Mouse (Mus musculus) midbrain, embryonic 12.5 days (tissue): ENCODE measurements around the gene Arsj. TPM values are rescaled to one million over a fixed set of nuclear protein-coding genes. Genes with fewer than 3 reads are reported as not detected.

Experiments
- ATAC-seq: fragments of 200-750 bp; cut with Nextera tagmentation; 2 replicates; pipeline ENCODE4 v1.8.0; 2017; ENCODE audit warnings: low read depth, moderate TSS enrichment, moderate library complexity; ENCODE audit not compliant: low FRiP score
- H3K27ac ChIP-seq: fragments of 300-500 bp; sonication (generic); replicated peaks from 2 replicates; pipeline ENCODE4 v1.5.1; 2016; ENCODE audit warnings: mild to moderate bottlenecking
- H3K27me3 ChIP-seq: fragments of 300-500 bp; sonication (generic); 2 replicates; pipeline ENCODE4 v1.6.1; 2016; ENCODE audit warnings: mild to moderate bottlenecking
- H3K36me3 ChIP-seq: fragments of 300-500 bp; sonication (generic); 2 replicates; pipeline ENCODE4 v1.6.1; 2016
- H3K4me1 ChIP-seq: fragments of 300-500 bp; sonication (generic); 2 replicates; pipeline ENCODE4 v1.6.1; 2016
- H3K4me2 ChIP-seq: fragments of 300-500 bp; sonication (generic); replicated peaks from 2 replicates; pipeline ENCODE4 v1.6.1; 2016; ENCODE audit warnings: mild to moderate bottlenecking, moderate library complexity
- H3K4me3 ChIP-seq: fragments of 300-500 bp; sonication (generic); 2 replicates; pipeline ENCODE4 v1.5.1; 2016; ENCODE audit warnings: mild to moderate bottlenecking
- H3K9ac ChIP-seq: fragments of 300-500 bp; sonication (generic); replicated peaks from 2 replicates; pipeline ENCODE4 v1.6.1; 2016; ENCODE audit warnings: mild to moderate bottlenecking, moderate library complexity
- H3K9me3 ChIP-seq: fragments of 300-500 bp; sonication (generic); 2 replicates; pipeline ENCODE4 v1.6.1; 2016; ENCODE audit warnings: mild to moderate bottlenecking
- WGBS: fragments of 180-500 bp; shearing (Covaris S2); methylation state at CpG from one replicate; pipeline ENCODE4 v1.1.7; 2016; 5-methylcytosine and 5-hydroxymethylcytosine counted together
- polyA plus RNA-seq: library from polyadenylated mRNA; unstranded; fragments of >200 nt; fragmentation: Nextera tagmentation; extraction: Ambion mirVana; gene quantifications from 2 replicates; pipeline ENCODE4 v1.2.1, GENCODE M21; 2016

Arsj gene
- polyA plus RNA-seq, 1 experiment from 2014 or later = 0.18 TPM

GRCm38 (mm10) chr3:126439331-126439730, 75.8 kb downstream of the Arsj start:
- Histone ChIP-seq H3K27ac (no peak overlapping the region), H3K4me1 (no peaks in the 10 kb centered on the region), H3K27me3 (no peaks in the 10 kb centered on the region), H3K9ac (no peak overlapping the region), H3K4me3 (no peak overlapping the region), H3K4me2 (no peak overlapping the region), H3K9me3 (no peaks in the 10 kb centered on the region), H3K36me3 (no peaks in the 10 kb centered on the region)
- WGBS = 88% methylated on average over 6 of the region's 6 CpGs
- no peak for ATAC-seq

GRCm38 (mm10) chr3:126449058-126449457, 85.6 kb downstream of the Arsj start:
- Histone ChIP-seq H3K27ac (no peak overlapping the region), H3K9ac (no peak overlapping the region), H3K4me3 (no peak overlapping the region), H3K9me3 (no peaks in the 10 kb centered on the region), H3K27me3 (no peaks in the 10 kb centered on the region), H3K36me3 (no peaks in the 10 kb centered on the region), H3K4me1 (no peaks in the 10 kb centered on the region), H3K4me2 (no peak overlapping the region)
- ATAC-seq = no peak
- 59% methylated on average over 6 of the region's 6 CpGs for WGBS

- H3K27ac ChIP-seq = no peak overlapping the region
- no peak for ATAC-seq
- no peaks in the 10 kb centered on the region for H3K9me3 ChIP-seq
- no peaks in the 10 kb centered on the region for H3K4me1 ChIP-seq
- WGBS = 51% methylated on average over 2 of the region's 2 CpGs
- no peak overlapping the region for H3K4me3 ChIP-seq
- H3K27me3 ChIP-seq = no peaks in the 10 kb centered on the region
- H3K4me2 ChIP-seq = no peak overlapping the region
- no peaks in the 10 kb centered on the region for H3K36me3 ChIP-seq
- no peak overlapping the region for H3K9ac ChIP-seq
These were observed 86.0 kb downstream of the Arsj start for GRCm38 (mm10) chr3:126449515-126449914.

- H3K4me2 ChIP-seq = no peak overlapping the region
- no peaks in the 10 kb centered on the region for H3K9me3 ChIP-seq
- no peaks in the 10 kb centered on the region for H3K4me1 ChIP-seq
- ATAC-seq = no peak
- H3K36me3 ChIP-seq = no peaks in the 10 kb centered on the region
- no peak overlapping the region for H3K4me3 ChIP-seq
- H3K27ac ChIP-seq = no peak overlapping the region
- H3K27me3 ChIP-seq = no peaks in the 10 kb centered on the region
- no peak overlapping the region for H3K9ac ChIP-seq
- 63% methylated on average over 7 of the region's 7 CpGs for WGBS
These were observed 92.5 kb downstream of the Arsj start for GRCm38 (mm10) chr3:126455787-126456482.

GRCm38 (mm10) chr3:126463119-126463815, 99.8 kb downstream of the Arsj start:
- H3K4me3 ChIP-seq = no peak overlapping the region
- H3K36me3 ChIP-seq = no peaks in the 10 kb centered on the region
- H3K4me2 ChIP-seq = no peak overlapping the region
- H3K27ac ChIP-seq = no peak overlapping the region
- no peaks in the 10 kb centered on the region for H3K4me1 ChIP-seq
- H3K9ac ChIP-seq = no peak overlapping the region
- no peaks in the 10 kb centered on the region for H3K9me3 ChIP-seq
- 69% methylated on average over 4 of the region's 4 CpGs for WGBS
- no peak for ATAC-seq
- no peaks in the 10 kb centered on the region for H3K27me3 ChIP-seq

- Histone ChIP-seq H3K9me3 (no peaks in the 10 kb centered on the region), H3K9ac (no peak overlapping the region), H3K27ac (no peak overlapping the region), H3K4me1 (no peaks in the 10 kb centered on the region), H3K4me2 (no peak overlapping the region), H3K4me3 (no peak overlapping the region), H3K36me3 (no peaks in the 10 kb centered on the region), H3K27me3 (no peaks in the 10 kb centered on the region)
- WGBS = 58% methylated on average over 2 of the region's 2 CpGs
- ATAC-seq = no peak
These were observed 100.8 kb downstream of the Arsj start for GRCm38 (mm10) chr3:126464262-126464661.

Other genes starting within 250 kb of the Arsj start
- gene Camk2d, start 232.6 kb downstream of the Arsj start, polyA plus RNA-seq = 14.1 and 19.7 TPM in 2 replicates